Mouse (Mus musculus) midbrain, embryonic 16.5 days (tissue): ENCODE results near the gene Olfr558. TPM values are rescaled to one million over a fixed set of nuclear protein-coding genes. Genes with fewer than 3 reads are reported as not detected.

ENCODE experiments used
- ATAC-seq: fragments of 200-750 bp; cut with Nextera tagmentation; 2 replicates; pipeline ENCODE4 v1.8.0; 2017; ENCODE audit warnings: moderate TSS enrichment
- H3K27ac ChIP-seq: fragments of 300-500 bp; sonication (generic); 2 replicates; pipeline ENCODE4 v1.5.1; 2014; ENCODE audit warnings: mild to moderate bottlenecking, low read length, mixed read lengths
- H3K27me3 ChIP-seq: fragments of 300-500 bp; sonication (generic); 2 replicates; pipeline ENCODE4 v1.6.1; 2014; ENCODE audit warnings: low read depth, low read length, mixed read lengths; ENCODE audit not compliant: control insufficient read depth, insufficient read depth
- H3K36me3 ChIP-seq: fragments of 300-500 bp; sonication (generic); 2 replicates; pipeline ENCODE4 v1.6.1; 2014; ENCODE audit warnings: mild to moderate bottlenecking, low read length, moderate library complexity, mixed read lengths; ENCODE audit not compliant: control insufficient read depth, insufficient read depth
- H3K4me1 ChIP-seq: fragments of 300-500 bp; sonication (generic); 2 replicates; pipeline ENCODE4 v1.6.1; 2014; ENCODE audit warnings: mild to moderate bottlenecking, low read length, mixed read lengths; ENCODE audit not compliant: control insufficient read depth, insufficient read depth
- H3K4me2 ChIP-seq: fragments of 300-500 bp; sonication (generic); 2 replicates; pipeline ENCODE4 v1.6.1; 2014; ENCODE audit warnings: mild to moderate bottlenecking, low read length, mixed read lengths
- H3K4me3 ChIP-seq: fragments of 300-500 bp; sonication (generic); 2 replicates; pipeline ENCODE4 v1.5.1; 2014; ENCODE audit warnings: low read depth, mild to moderate bottlenecking, low read length, moderate library complexity, mixed read lengths
- H3K9ac ChIP-seq: fragments of 300-500 bp; sonication (generic); 2 replicates; pipeline ENCODE4 v1.6.1; 2014; ENCODE audit warnings: low read depth, low read length, mixed read lengths
- H3K9me3 ChIP-seq: fragments of 300-500 bp; sonication (generic); replicated peaks from 2 replicates; pipeline ENCODE4 v1.6.1; 2014; ENCODE audit warnings: mild to moderate bottlenecking, low read length, mixed read lengths; ENCODE audit not compliant: control insufficient read depth, poor library complexity, severe bottlenecking
- WGBS: fragments of 180-500 bp; shearing (Covaris S2); extraction: QIAGEN DNeasy Blood & Tissue Kit; methylation state at CpG from one replicate; pipeline ENCODE4 v1.1.7; 2014; 5-methylcytosine and 5-hydroxymethylcytosine counted together
- polyA plus RNA-seq: library from polyadenylated mRNA; unstranded; fragments of >200 nt; fragmentation: Nextera tagmentation; extraction: Ambion mirVana; gene quantifications from 2 replicates; pipeline ENCODE4 v1.2.1, GENCODE M21; 2015

Olfr558 gene
- polyA plus RNA-seq = not detected in 2 replicates

DNA sequence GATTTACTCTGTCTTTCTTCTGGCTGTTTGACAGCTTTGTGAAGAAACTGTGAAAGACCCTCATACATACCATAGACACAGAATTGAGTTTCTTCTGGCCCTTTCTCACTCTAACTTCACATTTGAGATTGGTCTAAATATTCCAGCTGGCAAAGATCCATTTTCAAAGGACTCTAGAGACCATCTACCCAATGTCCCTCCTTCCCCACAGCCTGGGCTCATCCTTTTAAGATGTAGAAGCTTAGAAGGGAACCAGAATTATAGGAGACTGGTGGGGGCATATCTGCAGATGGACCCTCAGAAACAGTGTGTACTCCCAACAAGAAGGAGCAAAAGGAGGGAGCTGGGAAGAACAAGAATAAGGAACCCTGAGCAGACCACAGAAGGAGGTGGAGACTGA, at the start of gene Olfr558:
Gene Olfr558, plus strand, starts transcription at position 301 of the 400 bp plus-strand sequence.
- no peak within 1 kb of the TSS for H3K4me2 ChIP-seq
- no peaks in the 10 kb centered on the region for H3K4me1 ChIP-seq
- no peaks in the 10 kb centered on the region for H3K9me3 ChIP-seq
- H3K36me3 ChIP-seq = no peaks in the 10 kb centered on the region
- no peak within 1 kb of the TSS for H3K9ac ChIP-seq
- ATAC-seq = no peak
- H3K27ac ChIP-seq = no peak within 1 kb of the TSS
- H3K27me3 ChIP-seq = no peaks in the 10 kb centered on the region
- no peak within 1 kb of the TSS for H3K4me3 ChIP-seq

DNA sequence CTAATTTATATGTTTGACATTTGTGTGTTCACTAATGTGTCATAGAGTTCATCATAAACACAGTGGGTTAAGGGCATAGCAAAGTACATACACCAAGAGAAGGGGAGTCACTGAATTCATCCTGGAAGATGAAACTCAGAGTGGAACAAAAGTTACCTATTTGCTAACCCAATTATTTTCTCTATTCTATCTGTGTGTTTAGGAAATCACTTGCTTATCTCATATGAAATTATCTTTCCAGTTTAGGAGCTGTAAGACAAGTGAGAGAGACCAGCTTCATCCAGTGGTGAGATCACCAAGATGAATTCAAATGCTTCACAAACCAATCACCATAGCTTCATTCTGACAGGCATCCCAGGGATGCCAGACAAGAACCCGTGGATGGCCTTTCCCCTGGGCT, 43.5 kb upstream of the Olfr558 start, which contains the start of gene Olfr555:
Gene Olfr555, plus strand, starts transcription at position 301 of the 400 bp plus-strand sequence.
- 79% methylated on average over 1 of the region's 1 CpGs for WGBS

DNA sequence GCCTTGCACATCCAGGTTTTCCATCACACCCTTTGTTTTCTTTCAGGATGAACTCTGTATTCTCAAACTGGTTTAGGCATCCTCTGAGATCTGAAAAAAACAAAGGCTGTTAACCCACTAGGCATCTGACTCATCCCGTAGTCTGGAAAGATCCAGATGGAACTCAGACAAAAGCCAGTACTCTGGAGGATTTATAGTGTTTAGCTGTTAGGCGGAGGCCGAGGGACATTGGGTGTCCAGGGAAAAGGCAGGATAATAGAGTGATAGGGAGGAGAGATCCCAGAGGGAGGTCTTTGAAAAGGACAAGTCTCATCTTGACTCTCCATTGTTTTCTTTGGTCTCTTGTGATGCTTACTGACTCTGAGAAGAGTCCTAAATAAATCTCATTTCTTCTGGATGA, 37.4 kb upstream of the Olfr558 start, which contains the start of gene Olfr556:
Gene Olfr556, plus strand, starts transcription at position 301 of the 400 bp plus-strand sequence.
- WGBS = 35% methylated on average over 3 of the region's 3 CpGs
- no peak for ATAC-seq
- no peaks in the 10 kb centered on the region for H3K36me3 ChIP-seq
- H3K4me2 ChIP-seq = no peak within 1 kb of the TSS
- no peak within 1 kb of the TSS for H3K4me3 ChIP-seq
- H3K27me3 ChIP-seq = no peaks in the 10 kb centered on the region
- H3K9me3 ChIP-seq = no peaks in the 10 kb centered on the region
- no peaks in the 10 kb centered on the region for H3K4me1 ChIP-seq
- H3K9ac ChIP-seq = no peak within 1 kb of the TSS
- H3K27ac ChIP-seq = no peak within 1 kb of the TSS

More for the DNA sequence above, 43.5 kb upstream of the Olfr558 start, which contains the start of gene Olfr555:
- Histone ChIP-seq H3K27ac (no peak within 1 kb of the TSS), H3K4me2 (no peak within 1 kb of the TSS), H3K36me3 (no peaks in the 10 kb centered on the region), H3K4me1 (no peaks in the 10 kb centered on the region), H3K27me3 (no peaks in the 10 kb centered on the region), H3K9me3 (no peaks in the 10 kb centered on the region), H3K4me3 (no peak within 1 kb of the TSS), H3K9ac (no peak within 1 kb of the TSS)
- no peak for ATAC-seq

DNA sequence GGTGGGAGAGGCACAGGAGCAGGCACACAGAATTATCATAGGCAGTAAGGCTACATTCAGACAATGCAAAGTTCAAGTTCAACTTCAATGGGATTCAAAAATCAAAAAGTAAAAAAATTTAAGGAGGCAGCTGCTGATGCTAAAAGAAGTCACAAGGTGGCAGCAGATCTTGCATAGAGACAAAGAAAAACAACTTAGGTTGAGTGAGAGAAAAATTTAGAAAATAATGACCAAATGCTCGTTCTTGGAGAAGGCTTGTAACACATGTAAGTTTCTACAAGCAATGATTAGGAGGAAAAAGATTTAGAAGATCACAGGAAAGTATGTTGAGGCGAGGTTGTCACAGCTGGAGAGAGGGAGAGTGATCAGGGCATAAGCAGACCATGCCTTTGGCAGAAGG, 36.6 kb upstream of the Olfr558 start:
- Histone ChIP-seq H3K9me3 (no peaks in the 10 kb centered on the region), H3K36me3 (no peaks in the 10 kb centered on the region), H3K27ac (no peak overlapping the region), H3K4me2 (no peak overlapping the region), H3K4me1 (no peaks in the 10 kb centered on the region), H3K27me3 (no peaks in the 10 kb centered on the region), H3K4me3 (no peak overlapping the region), H3K9ac (no peak overlapping the region)
- no peak for ATAC-seq
- 39% methylated on average over 2 of the region's 2 CpGs for WGBS

DNA sequence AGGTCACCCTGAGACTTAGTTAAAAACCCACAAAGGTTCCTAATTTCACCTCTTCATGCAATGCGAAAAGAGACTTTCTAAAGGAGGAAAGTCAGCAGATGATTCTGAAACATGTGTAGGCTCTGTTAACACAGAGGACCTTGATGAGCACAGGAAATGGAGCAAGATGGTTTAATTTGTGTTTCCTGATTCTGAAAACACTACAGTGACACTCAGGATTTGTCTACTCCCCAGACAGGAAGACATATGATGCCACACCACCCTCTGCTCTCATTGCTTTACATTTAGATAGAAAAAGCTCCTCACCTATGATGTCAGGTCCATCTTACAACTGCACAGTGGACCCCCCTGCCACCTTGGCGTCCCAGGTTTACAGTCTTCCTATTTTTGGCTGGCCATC, 25.8 kb upstream of the Olfr558 start:
- 82% methylated on average over 2 of the region's 2 CpGs for WGBS
- Histone ChIP-seq H3K4me2 (no peak overlapping the region), H3K9me3 (no peaks in the 10 kb centered on the region), H3K4me3 (no peak overlapping the region), H3K4me1 (no peaks in the 10 kb centered on the region), H3K36me3 (no peaks in the 10 kb centered on the region), H3K9ac (no peak overlapping the region), H3K27me3 (no peaks in the 10 kb centered on the region), H3K27ac (no peak overlapping the region)
- ATAC-seq = no peak

DNA sequence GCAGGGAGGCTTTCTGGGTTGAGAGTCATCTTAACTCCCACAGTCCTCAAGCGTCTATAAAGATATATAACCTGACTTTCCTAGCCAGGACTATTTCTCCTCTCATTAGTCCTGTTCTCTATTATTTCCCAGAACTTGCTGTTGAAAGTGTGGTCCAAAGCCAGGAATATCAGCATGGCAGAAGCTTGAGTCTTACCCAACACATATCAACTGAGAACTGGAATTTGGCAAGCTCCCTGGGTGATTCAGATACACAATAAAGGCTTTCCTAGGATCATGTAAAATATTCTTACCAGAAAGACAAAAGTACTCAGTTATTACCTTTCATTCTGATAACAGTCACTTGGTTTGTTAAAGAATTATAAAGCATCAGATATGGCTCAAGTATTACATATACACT, 20.1 kb upstream of the Olfr558 start:
- no peak for ATAC-seq
- no peak overlapping the region for H3K4me3 ChIP-seq
- WGBS = 100% methylated on average over 1 of the region's 1 CpGs
- H3K4me1 ChIP-seq = no peaks in the 10 kb centered on the region
- H3K27ac ChIP-seq = no peak overlapping the region
- H3K36me3 ChIP-seq = no peaks in the 10 kb centered on the region
- no peak overlapping the region for H3K4me2 ChIP-seq
- no peaks in the 10 kb centered on the region for H3K27me3 ChIP-seq
- no peak overlapping the region for H3K9ac ChIP-seq
- H3K9me3 ChIP-seq = no peaks in the 10 kb centered on the region

DNA sequence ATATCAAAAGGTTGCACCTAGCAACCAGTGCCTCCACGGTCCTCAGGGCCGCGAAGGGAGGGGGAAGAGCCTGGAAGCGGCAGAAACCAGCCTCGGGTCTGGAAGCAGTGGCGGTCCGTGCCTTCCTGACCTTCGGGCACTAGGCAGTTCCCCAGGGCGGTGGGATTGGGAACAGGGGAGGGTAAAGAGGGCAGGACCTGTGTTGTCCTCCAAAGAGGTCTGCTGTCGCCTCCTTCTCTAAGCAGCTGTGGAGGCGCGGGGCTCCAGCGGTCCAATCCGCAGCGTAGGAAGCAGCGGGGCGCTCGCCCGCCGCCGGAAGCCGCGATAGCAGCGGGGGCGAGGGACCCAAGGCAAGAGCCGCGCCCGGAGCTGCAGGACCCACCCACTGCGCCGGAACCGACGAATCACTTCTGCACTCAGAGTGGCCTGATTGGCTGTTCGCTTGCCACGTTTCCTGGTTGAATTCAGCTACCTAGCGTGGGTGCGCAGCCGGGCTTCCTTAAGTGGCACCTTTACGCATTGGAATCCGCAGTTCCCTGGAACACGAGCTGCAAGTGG, 15.0 kb upstream of the Olfr558 start, which contains the start of gene Trim68:
Gene Trim68, minus strand, starts transcription at position 384 of the 558 bp plus-strand sequence.
- Histone ChIP-seq H3K4me2 (peak within 1 kb of the TSS; percentile 64), H3K27me3 (no peaks in the 10 kb centered on the region), H3K4me1 (no peaks in the 10 kb centered on the region), H3K36me3 (no peaks in the 10 kb centered on the region), H3K27ac (peak within 1 kb of the TSS; percentile 23; the same call in 1 of the 2 replicates), H3K9me3 (no peaks in the 10 kb centered on the region), H3K4me3 (peak within 1 kb of the TSS; percentile 49), H3K9ac (peak within 1 kb of the TSS; percentile 64)
- under 1% methylated on average over 38 of the region's 40 CpGs for WGBS
- peak; percentile 100 for ATAC-seq

DNA sequence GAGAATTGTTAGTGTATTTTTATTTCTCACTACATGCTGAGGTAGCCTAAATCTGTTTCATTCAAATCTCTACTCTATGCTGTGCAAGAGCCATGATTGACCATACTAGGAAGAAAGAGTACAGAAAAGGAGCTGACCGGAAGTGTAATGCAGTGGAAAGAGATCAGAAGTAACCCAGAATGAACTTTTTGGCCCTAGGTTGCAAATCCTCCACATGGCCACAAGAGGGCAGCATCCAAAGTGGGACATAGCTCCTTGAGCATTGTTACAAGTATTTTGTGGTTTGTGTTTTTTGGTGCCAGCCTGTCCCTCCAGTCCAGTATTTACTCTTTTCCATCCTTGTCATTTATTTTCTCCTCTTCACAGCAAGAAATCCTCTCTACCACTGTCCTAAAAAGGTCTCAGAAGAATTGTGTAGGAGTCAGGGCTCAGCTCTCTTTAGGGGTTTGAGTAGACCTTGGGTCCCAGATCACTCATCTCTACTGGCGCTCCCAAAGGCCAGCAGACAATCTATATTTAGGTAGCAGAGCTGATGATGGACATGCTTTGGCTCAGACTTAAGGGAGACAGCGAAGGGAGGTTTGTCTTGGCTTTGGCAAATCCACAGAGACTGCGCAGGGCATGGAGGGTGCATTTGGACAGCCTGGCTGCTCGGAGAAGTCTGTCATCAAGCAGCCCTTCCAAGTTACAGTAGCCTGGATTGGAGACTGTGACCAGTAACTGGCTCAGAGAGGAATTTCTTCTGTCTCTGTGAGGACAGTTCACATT, 6.5 kb upstream of the Olfr558 start, which contains the start of gene Olfr557:
Gene Olfr557, plus strand, starts transcription at position 553 of the 768 bp plus-strand sequence.
- no peak for ATAC-seq
- H3K9me3 ChIP-seq = no peaks in the 10 kb centered on the region
- no peaks in the 10 kb centered on the region for H3K36me3 ChIP-seq
- H3K9ac ChIP-seq = no peak within 1 kb of the TSS
- H3K4me1 ChIP-seq = no peaks in the 10 kb centered on the region
- H3K4me2 ChIP-seq = no peak within 1 kb of the TSS
- no peaks in the 10 kb centered on the region for H3K27me3 ChIP-seq
- 79% methylated on average over 5 of the region's 5 CpGs for WGBS
- H3K27ac ChIP-seq = no peak within 1 kb of the TSS
- no peak within 1 kb of the TSS for H3K4me3 ChIP-seq

DNA sequence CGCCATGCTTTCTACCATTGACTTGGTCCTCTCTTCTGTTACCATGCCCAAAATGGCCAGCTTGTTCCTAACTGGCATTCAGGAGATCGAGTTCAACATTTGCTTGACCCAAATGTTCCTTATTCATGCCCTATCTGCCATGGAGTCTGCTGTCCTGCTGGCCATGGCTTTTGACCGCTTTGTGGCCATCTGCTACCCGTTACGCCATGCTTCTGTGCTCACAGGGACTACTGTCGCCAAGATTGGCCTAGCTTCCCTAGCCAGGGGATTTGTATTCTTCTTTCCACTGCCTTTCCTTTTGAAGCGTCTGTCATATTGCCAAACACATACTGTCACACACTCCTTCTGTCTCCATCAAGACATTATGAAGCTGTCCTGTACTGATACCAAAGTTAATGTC, 3.6 kb upstream of the Olfr558 start:
- Histone ChIP-seq H3K4me3 (no peak overlapping the region), H3K36me3 (no peaks in the 10 kb centered on the region), H3K4me2 (no peak overlapping the region), H3K4me1 (no peaks in the 10 kb centered on the region), H3K9ac (no peak overlapping the region), H3K27me3 (no peaks in the 10 kb centered on the region), H3K9me3 (no peaks in the 10 kb centered on the region), H3K27ac (no peak overlapping the region)
- WGBS = 89% methylated on average over 7 of the region's 7 CpGs
- no peak for ATAC-seq
